Mouse (Mus musculus) cerebellum, adult 9-10 months (tissue): ENCODE results near the gene Rnf151.
A peak's percentile ranks its signal among the peaks of the same experiment; 100 is the strongest.

Experiments
- DNase-seq: peaks from one replicate; pipeline ENCODE4 v3.0.0; 2022

The Rnf151 gene

DNA sequence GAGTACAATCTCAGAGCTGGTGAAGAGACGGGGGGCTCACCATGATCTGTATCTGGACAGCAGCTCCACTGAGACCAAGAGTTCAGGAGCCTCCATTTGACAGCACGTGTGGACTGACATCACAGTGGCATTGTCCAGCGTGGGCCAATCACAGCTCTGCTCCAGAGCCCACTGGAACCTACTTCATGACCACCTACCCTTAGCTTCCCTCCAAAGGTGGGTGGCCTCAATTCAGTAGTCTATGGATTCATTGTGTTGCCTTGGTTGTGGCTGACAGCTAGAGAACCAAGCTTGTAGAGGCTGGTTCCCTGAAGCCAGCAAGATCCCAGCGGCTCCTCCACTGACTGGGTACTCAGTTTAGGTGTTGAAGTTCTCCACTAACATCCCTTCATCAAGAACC, at the start of gene Rnf151, which contains the start of gene Rps2:
Rnf151 (minus strand) TSS at position 121 of the 400 bp plus-strand sequence.
Rps2 (plus strand) TSS at position 174 of the 400 bp plus-strand sequence.
- no peak for DNase-seq

DNA sequence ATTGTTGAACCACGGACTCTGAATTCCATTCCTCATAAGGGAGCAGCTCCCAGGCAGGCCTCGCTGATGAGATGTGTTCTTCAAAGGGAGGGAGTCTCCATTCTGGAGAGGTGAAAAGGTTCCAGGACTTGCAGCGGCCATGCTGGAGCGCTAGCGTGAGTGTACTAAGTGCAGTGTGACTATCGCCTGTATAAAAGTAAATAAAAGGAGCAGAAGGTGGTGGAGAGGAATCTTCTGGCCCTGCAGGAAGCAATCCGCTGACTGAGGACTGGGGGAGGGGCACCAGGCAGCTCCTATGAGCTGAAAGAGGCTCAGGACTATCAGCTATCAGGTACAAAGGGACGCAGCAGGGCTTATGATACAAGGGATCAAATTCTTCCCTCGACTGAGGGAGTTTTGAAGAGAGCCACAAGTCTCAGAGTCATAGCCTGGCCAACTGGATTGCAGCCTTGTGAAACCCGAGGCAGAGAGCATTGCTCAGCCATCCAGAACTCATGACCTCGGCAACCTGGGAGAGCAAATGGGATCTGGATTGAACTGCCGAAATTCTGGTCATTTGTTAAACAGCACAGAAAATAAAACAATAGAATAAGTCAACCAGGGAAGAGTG, 48.5 kb upstream of the Rnf151 start:
- DNase-seq = no peak

- no peak for DNase-seq
Observed at GRCm38 (mm10) chr17:24765016-24765905, 47.4 kb upstream of the Rnf151 start.

DNA sequence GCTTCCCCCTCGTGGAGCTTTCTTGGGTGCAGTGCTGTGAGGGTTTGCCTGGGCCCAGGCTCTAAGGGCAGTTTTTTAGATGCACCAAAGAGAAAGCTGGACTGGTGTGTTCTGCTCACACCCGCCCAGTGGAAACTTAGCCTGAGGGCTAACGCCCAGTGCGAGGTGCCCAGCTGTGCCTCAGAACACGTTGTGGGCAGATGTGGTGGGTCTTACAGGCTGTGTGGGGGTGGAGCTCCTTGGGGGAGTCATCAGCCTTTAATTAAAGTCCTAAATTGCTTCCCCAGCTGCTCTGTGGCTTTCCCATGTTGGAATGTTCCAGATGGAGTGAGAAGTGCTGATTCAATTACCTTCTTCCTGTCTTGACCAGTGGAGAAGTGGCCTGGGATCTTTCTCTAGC, 43.3 kb upstream of the Rnf151 start:
- no peak for DNase-seq

DNA sequence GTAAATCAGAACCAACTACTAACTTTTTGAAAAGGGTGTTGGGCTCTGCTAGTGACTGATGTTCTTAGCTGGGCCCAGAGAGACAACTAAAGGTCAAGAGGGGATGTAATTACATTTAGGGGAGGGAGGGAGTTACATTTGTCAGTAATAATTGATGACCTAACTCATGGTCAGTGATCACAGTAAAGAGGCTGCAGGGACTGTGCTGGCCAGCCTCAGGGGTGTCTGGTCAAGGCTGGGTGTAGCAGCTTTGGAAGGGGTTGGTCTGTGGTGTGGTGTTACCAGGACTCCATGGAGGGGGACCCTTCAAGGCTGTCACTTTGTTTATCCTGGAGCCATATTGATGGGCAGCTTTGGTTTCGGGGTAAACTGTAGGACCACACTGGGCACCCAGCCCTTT, 39.5 kb upstream of the Rnf151 start:
- no peak for DNase-seq

DNA sequence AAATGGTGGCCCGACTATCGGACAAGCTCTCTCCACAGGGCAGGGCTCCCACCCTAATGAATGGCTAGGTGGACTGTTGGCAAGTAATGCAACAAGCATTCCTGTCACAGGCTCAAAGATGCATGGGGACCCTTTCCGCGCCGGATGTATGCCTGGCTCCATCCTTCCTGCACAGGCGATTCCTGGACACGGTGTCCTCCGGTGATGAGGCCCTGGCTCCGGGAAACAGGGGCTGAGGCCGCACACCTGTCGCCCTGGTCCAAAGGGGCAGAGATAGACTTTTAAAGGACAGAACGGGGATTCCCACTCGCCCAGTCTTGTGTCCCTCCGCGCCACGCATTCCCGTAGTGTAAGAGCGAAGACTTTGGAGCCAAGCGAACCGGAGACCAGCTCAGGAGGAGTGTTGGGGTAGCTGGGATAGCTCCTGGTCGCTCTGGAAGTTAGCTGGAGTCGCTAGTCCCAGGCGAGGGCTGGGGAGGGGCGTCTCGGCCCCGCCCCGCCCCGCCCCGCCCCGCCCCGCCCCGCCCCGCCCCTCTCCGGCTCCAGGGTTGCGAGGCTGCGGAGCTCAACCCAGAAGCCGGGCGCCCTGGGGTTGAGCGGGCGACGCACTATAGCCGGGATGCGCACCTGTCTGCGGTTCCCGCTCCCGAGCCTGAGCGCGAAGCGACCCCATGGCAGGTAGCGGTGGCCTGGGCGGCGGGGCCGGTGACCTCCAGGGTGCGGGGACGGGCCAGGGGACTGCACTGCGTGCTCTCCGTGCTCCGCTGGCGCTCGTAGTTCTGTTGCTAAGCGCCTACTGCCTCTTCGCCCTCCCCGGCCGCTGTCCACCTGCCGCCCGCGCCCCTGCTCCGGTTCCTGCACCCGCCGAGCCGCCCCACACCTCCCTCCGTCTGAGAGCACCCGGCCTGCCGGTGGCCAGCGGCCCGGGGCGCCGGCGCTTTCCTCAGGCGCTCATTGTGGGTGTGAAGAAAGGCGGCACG, 34.8 kb upstream of the Rnf151 start, which contains the start of gene Hs3st6:
Hs3st6 (plus strand) TSS at position 574 of the 980 bp plus-strand sequence.
- no peak for DNase-seq

DNA sequence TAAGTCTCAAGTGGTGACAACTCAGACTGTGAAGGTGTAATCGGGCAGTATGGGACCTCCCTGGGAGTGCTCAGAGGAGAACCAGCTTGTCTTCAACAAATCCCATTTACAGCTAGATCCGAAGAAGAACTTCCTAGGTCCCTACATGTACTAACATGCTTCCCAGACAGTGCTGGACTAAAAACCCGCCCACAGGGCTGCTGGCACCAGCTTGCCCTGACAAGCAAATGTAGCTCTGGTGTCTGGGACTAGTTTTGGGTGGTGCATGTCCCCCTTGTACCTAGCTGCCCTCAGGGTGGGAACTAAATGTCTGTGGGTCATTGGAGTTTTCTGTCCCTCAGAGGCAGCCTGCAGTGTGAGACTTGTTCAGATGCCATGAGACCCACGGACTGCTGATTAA, 33.7 kb upstream of the Rnf151 start:
- DNase-seq = no peak

DNA sequence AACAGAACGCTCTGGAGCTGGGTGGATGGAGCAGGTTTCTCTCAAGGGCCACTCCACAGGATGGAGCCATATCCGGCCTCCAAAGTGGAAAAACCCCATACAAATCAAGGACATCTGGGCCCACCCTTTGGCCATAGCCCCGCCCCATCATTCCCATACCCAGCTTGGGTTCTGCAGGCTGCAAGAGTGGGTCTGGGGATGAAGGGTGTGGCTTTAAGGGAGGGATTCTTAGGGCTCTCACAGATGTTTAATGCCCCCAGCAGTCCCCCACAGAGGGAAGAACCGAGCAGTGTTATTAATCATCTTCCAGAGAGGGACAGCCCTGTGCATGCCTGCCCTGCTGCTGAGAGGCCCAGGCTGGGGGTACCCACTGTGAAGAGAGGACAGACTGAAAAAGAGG, 29.1 kb upstream of the Rnf151 start:
- DNase-seq = no peak

DNA sequence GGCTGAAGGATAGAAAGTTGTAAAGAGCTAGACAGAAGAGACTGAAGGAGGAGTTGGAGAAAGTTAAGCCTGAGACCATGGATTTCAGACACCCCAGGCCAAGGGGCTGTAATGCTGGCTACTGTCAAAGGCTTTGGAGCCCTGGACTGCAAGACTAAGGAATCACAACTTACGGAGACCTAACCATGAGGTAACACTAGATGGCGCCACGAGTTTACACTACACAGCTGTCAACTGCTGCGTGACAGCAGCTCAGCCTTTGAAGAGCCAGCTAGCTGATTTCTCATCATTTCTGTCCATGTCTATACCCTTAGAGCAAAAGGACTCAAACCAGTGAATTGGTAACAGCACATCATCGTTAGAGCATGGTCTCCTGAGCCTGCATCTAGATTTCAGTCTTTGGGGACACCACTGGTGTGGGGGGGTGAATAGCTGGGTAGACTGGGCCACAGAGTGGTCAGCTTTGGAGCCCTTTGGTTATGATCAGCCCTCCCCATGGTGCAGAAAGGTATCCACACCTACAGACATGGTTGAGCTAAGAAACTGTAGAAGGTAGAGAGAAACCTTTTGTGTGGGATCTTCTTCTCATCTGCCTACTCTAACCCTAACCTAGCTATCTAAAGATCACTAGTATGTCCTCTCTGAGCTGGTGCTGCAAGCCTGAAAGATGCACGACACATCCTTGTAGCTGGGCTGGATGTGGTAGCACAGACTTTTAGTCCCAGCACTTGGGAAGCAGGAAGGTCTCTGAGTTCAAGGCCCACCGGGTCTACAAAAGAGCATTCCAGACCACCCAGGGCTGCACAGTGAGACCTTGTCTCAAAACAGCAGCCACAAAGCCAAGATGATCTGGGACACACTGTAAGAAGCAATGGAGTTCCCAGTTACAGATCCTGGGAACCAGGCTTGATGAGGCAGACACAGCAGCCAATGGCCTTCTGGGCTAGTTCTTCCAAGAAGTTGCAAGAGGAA, 27.9 kb upstream of the Rnf151 start:
- DNase-seq = peak; percentile 75

DNA sequence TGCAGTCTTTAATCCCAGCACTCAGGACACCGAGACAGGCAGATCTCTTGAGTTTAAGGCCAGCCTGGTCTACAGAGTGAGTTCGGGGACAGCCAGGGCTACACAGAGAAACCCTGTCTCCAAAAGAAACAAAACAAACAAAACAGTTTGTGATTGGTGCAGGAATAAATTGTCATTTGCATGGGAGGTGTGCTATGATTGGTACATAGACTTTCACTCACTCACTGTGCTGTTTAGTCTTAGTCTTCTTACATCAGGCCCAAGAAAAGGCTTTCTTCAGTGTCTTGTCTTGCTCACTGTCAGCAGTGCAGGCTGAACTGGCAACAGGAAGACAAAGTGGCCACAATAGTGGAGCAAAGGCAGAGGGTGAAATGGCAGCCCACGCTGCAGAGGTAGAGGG, 26.5 kb upstream of the Rnf151 start:
- DNase-seq = no peak

- no peak for DNase-seq
Observed at GRCm38 (mm10) chr17:24743896-24744295, 26.0 kb upstream of the Rnf151 start.

DNA sequence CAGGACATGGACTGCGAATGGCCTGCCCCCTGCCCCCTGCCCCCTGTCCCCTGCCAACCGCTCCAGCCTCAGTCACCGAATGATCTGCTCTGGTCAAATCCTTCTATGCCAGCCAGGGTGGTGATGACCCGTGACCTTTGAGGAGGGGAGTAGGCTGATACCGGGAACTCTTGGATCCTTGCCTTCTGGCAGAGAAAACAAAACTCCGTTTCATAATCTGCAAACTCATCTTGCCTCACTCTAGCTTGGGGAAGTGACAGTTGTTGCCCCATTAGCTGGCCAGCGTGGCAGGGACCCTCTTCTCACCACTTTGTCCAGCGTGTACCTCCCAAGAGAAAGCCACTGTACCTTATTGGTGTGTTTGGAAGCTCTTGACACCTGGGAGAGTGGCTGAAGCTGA, 24.4 kb upstream of the Rnf151 start:
- no peak for DNase-seq

DNA sequence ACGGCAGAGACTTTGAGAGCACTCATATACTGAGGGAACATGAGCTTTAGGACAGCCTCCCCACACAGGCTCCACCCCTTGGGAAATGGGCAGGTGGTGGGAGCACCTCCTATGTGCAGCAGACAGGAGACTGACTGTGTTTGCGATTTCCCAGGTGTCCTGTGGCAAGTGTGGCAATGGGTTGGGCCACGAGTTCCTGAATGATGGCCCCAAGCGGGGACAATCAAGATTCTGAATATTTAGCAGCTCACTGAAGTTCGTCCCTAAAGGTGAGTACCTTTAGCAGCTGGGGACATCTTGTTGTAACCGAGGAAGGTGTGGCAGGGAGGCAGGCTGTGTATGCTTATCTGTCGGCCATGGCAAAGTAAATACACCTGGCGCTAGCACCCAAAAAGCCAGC, 22.1 kb upstream of the Rnf151 start:
- DNase-seq = no peak

DNA sequence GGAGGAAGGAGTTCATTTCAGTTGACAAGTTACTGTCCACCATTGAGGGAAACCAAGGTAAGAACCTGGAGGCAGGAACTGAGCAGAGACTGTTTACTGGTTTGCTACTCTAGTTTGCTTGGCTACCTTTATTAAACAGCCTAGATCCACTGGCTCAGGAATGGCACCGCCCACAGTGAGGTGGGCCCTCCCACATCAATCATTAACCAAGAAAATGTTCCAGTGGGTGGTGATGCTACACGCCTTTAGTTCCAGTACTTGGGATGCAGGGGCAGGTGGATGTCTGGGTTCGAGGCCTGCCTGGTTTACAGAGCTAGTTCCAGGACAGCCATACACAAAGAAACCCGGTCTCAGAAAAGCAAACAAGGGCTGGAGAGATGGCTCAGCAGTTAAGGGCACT, 20.4 kb upstream of the Rnf151 start:
- DNase-seq = no peak

- DNase-seq = no peak
Observed at GRCm38 (mm10) chr17:24737135-24737810, 19.4 kb upstream of the Rnf151 start.

GRCm38 (mm10) chr17:24736330-24737051, 18.6 kb upstream of the Rnf151 start, which contains the start of gene Msrb1:
TSS of gene Msrb1 (plus strand) at chr17:24736642.
- peak; percentile 96 for DNase-seq

- DNase-seq = no peak
Observed at GRCm38 (mm10) chr17:24735446-24735845, 17.6 kb upstream of the Rnf151 start.

GRCm38 (mm10) chr17:24734513-24734912, 16.6 kb upstream of the Rnf151 start:
- DNase-seq = no peak

DNA sequence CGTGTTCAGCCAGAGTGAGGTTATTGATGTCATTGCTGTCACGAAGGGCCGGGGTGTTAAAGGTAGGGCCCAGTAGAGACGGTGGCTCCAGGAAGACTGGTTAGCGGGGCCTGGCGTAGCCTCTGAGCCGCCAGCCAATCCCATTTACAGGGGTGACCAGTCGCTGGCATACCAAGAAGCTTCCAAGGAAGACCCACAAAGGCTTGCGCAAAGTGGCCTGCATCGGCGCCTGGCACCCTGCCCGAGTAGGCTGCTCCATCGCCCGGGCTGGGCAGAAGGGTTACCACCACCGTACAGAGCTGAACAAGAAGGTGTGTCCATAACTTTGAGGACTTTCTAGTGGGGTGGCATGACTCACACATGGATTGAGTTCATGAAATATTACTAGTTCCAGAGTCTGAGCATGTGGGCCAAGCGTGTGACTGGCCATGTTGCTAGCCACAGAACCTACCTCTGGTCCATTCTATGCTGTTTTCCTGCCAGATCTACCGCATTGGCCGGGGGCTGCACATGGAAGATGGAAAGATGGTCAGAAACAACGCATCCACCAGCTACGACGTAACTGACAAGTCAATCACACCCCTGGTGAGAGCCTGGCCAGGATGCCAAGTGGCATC, 15.7 kb upstream of the Rnf151 start:
- DNase-seq = no peak
